Mouse (Mus musculus) MEL (cell line): Measurements from ENCODE around the gene Evpl. TPM values are rescaled to one million over a fixed set of nuclear protein-coding genes. Genes with fewer than 3 reads are reported as not detected.

Experiments used
- DNase-seq: peaks from one replicate; pipeline ENCODE4 v3.0.0; 2011; ENCODE audit warnings: low read depth, low spot score
- H3K27ac ChIP-seq: 2 replicates; pipeline ENCODE4 v1.5.1; 2012; ENCODE audit warnings: low read depth, mild to moderate bottlenecking, control low read depth, low read length, moderate library complexity; ENCODE audit not compliant: control insufficient read depth
- H3K27me3 ChIP-seq, 2 experiments: fragments of 150-350 bp in 1 of 2; sonication (generic) in 1 of 2; 2 replicates each; pipeline ENCODE4 v1.6.1; 2012; ENCODE audit warnings: low read length in 2 of 2, mild to moderate bottlenecking in 2 of 2, improper control_type of control experiment in 1 of 2, moderate library complexity in 1 of 2; ENCODE audit not compliant: insufficient read depth in 2 of 2, control insufficient read depth in 1 of 2
- H3K36me3 ChIP-seq, 2 experiments: 2 replicates each; pipeline ENCODE4 v1.6.1; 2012 to 2014; ENCODE audit warnings: low read length in 2 of 2, improper control_type of control experiment in 1 of 2, inconsistent platforms in 1 of 2, mild to moderate bottlenecking in 1 of 2; ENCODE audit not compliant: insufficient read depth in 2 of 2, control insufficient read depth in 1 of 2
- H3K4me1 ChIP-seq, 2 experiments: fragments of 150-350 bp in 1 of 2; sonication (generic) in 1 of 2; 2 replicates each; pipeline ENCODE4 v1.6.1; 2012; ENCODE audit warnings: low read length in 2 of 2, improper control_type of control experiment in 1 of 2, mild to moderate bottlenecking in 1 of 2; ENCODE audit not compliant: insufficient read depth in 2 of 2, control insufficient read depth in 1 of 2
- H3K4me3 ChIP-seq, 2 experiments: fragments of 150-350 bp in 1 of 2; sonication (generic) in 1 of 2; 2 replicates each; pipeline ENCODE4 v1.5.1; 2012; ENCODE audit warnings: low read depth in 2 of 2, low read length in 2 of 2, mild to moderate bottlenecking in 2 of 2, moderate library complexity in 2 of 2, control low read depth in 1 of 2, improper control_type of control experiment in 1 of 2; ENCODE audit not compliant: control insufficient read depth in 1 of 2, insufficient read depth in 1 of 2
- H3K79me2 ChIP-seq: 2 replicates; pipeline ENCODE4 v1.6.1; 2012; ENCODE audit warnings: mild to moderate bottlenecking, low read length, moderate library complexity; ENCODE audit not compliant: control insufficient read depth, poor library complexity, insufficient read depth
- H3K9ac ChIP-seq: 2 replicates; pipeline ENCODE4 v1.6.1; 2012; ENCODE audit warnings: low read depth, mild to moderate bottlenecking, control low read depth, low read length, moderate library complexity; ENCODE audit not compliant: control insufficient read depth, poor library complexity, severe bottlenecking
- H3K9me3 ChIP-seq: fragments of 150-350 bp; sonication (generic); replicated peaks from 2 replicates; pipeline ENCODE4 v1.6.1; 2012; ENCODE audit warnings: mild to moderate bottlenecking, low read length, improper control_type of control experiment, moderate library complexity; ENCODE audit not compliant: insufficient read depth
- BHLHE40 ChIP-seq: IDR thresholded peaks from 2 replicates; pipeline ENCODE4 v1.6.1; 2012; ENCODE audit warnings: low read depth, mild to moderate bottlenecking, inconsistent platforms, low read length, improper control_type of control experiment, borderline replicate concordance
- CTCF ChIP-seq, 3 experiments: IDR thresholded peaks in 2 of 3; conservative IDR thresholded peaks in 1 of 3; 2 replicates each; pipeline ENCODE4 v1.5.1; 2011 to 2012; ENCODE audit warnings: low read length in 3 of 3, low read depth in 2 of 3, mild to moderate bottlenecking in 2 of 3, improper control_type of control experiment in 1 of 3, inconsistent platforms in 1 of 3, mixed read lengths in 1 of 3, moderate library complexity in 1 of 3; ENCODE audit not compliant: control insufficient read depth in 1 of 3, insufficient read depth in 1 of 3, poor library complexity in 1 of 3, severe bottlenecking in 1 of 3
- E2F4 ChIP-seq: IDR thresholded peaks from 2 replicates; pipeline ENCODE4 v1.6.1; 2011; ENCODE audit warnings: low read depth, low read length, improper control_type of control experiment, borderline replicate concordance
- GATA1 ChIP-seq: IDR thresholded peaks from 2 replicates; pipeline ENCODE4 v1.6.1; 2011; ENCODE audit warnings: low read depth, low read length, improper control_type of control experiment
- MAFK ChIP-seq: IDR thresholded peaks from 2 replicates; pipeline ENCODE4 v1.6.1; 2011; ENCODE audit warnings: low read depth, mild to moderate bottlenecking, low read length, improper control_type of control experiment, borderline replicate concordance
- MAZ ChIP-seq: IDR thresholded peaks from 2 replicates; pipeline ENCODE4 v1.6.1; 2012; ENCODE audit warnings: low read depth, mild to moderate bottlenecking, inconsistent platforms, low read length, improper control_type of control experiment
- MXI1 ChIP-seq: IDR thresholded peaks from 2 replicates; pipeline ENCODE4 v1.6.1; 2011; ENCODE audit warnings: mild to moderate bottlenecking, low read depth, low read length, improper control_type of control experiment
- MYB ChIP-seq: IDR thresholded peaks from 2 replicates; pipeline ENCODE4 v1.6.1; 2011; ENCODE audit warnings: mild to moderate bottlenecking, low read depth, low read length, improper control_type of control experiment
- NELFE ChIP-seq: IDR thresholded peaks from 2 replicates; pipeline ENCODE4 v1.6.1; 2011; ENCODE audit warnings: low read depth, low read length, improper control_type of control experiment
- NRF1 ChIP-seq: IDR thresholded peaks from 2 replicates; pipeline ENCODE4 v1.6.1; 2014; ENCODE audit warnings: low read depth, mild to moderate bottlenecking, inconsistent platforms, low read length, improper control_type of control experiment, moderate library complexity; ENCODE audit not compliant: poor library complexity, insufficient read depth, severe bottlenecking
- RAD21 ChIP-seq: IDR thresholded peaks from 2 replicates; pipeline ENCODE4 v1.6.1; 2011; ENCODE audit warnings: mild to moderate bottlenecking, low read depth, low read length, improper control_type of control experiment
- RCOR1 ChIP-seq: IDR thresholded peaks from 2 replicates; pipeline ENCODE4 v1.6.1; 2012; ENCODE audit warnings: low read depth, mild to moderate bottlenecking, inconsistent platforms, low read length, improper control_type of control experiment
- SIN3A ChIP-seq: IDR thresholded peaks from 2 replicates; pipeline ENCODE4 v1.6.1; 2012; ENCODE audit warnings: low read length, improper control_type of control experiment, inconsistent platforms
- SMC3 ChIP-seq: IDR thresholded peaks from 2 replicates; pipeline ENCODE4 v1.6.1; 2011; ENCODE audit warnings: low read depth, low read length, improper control_type of control experiment
- TBP ChIP-seq: IDR thresholded peaks from 2 replicates; pipeline ENCODE4 v1.8.0; 2011; ENCODE audit warnings: low read depth, low read length, improper control_type of control experiment
- ZC3H11A ChIP-seq: IDR thresholded peaks from 2 replicates; pipeline ENCODE4 v1.6.1; 2012; ENCODE audit warnings: low read depth, mild to moderate bottlenecking, inconsistent platforms, low read length, improper control_type of control experiment
- ZMIZ1 ChIP-seq: IDR thresholded peaks from 2 replicates; pipeline ENCODE4 v1.6.1; 2012; ENCODE audit warnings: low read depth, mild to moderate bottlenecking, inconsistent platforms, low read length, improper control_type of control experiment, moderate library complexity
- polyA plus RNA-seq, 2 experiments: library from polyadenylated mRNA; stranded (reverse) in 1 of 2; unstranded in 1 of 2; fragments of >175 nt in 1 of 2; fragments of >200 nt in 1 of 2; gene quantifications; 2 replicates each; pipeline versions ENCODE4 v1.2.1 to v1.2.4; 2012; ENCODE audit warnings: low replicate concordance in 2 of 2, low read depth in 1 of 2; ENCODE audit not compliant: insufficient read length in 2 of 2, insufficient read depth in 1 of 2, missing spikeins in 1 of 2
- total RNA-seq: library from RNA; depleted of rRNA; stranded (reverse); fragments of 300-350 nt; gene quantifications from 2 replicates; pipeline ENCODE4 v1.2.3, GENCODE M21; 2012

The Evpl gene
- total and polyA plus RNA-seq, 3 experiments, result 0.39 to 0.78 TPM; not detected in 1

GRCm38 (mm10) chr11:116216549-116216948 is 21.3 kb downstream of the Evpl start:
- no peak for DNase-seq
- Histone ChIP-seq H3K9me3 (no peaks in the 10 kb centered on the region), H3K27me3 (no peaks in the 10 kb centered on the region), H3K4me1 (peaks cover 0 to 13% of the 10 kb centered on the region in 2 experiments; a peak in 1 of 4 replicates), H3K36me3 (no peaks in the 10 kb centered on the region), H3K9ac (no peak overlapping the region)
- no peak for TF ChIP-seq MAZ
- no peak for TF ChIP-seq TBP
- no peak for TF ChIP-seq E2F4
- TF ChIP-seq ZMIZ1, result no peak
- no peak for TF ChIP-seq NRF1
- TF ChIP-seq MXI1, result no peak
- no peak for TF ChIP-seq BHLHE40
- TF ChIP-seq, all 39 proteins: peak for 0
- Histone ChIP-seq H3K27ac (no peak overlapping the region), H3K4me3 (no peak overlapping the region), H3K79me2 (no peaks in the 10 kb centered on the region)

- no peaks in the 10 kb centered on the region for H3K36me3 ChIP-seq
- DNase-seq, result no peak
- H3K9ac ChIP-seq, result no peak overlapping the region
- no peak overlapping the region for H3K27ac ChIP-seq
- no peaks in the 10 kb centered on the region for H3K79me2 ChIP-seq
- no peak for TF ChIP-seq MAFK
- TF ChIP-seq BHLHE40, result no peak
- no peak for TF ChIP-seq E2F4
- TF ChIP-seq NELFE, result no peak
- TF ChIP-seq GATA1, result no peak
- TF ChIP-seq SIN3A, result no peak
- TF ChIP-seq MYB, result no peak
- H3K4me3 ChIP-seq, result no peak overlapping the region
- H3K9me3 ChIP-seq, result no peaks in the 10 kb centered on the region
- peaks cover 0 to 13% of the 10 kb centered on the region in 2 experiments; a peak in 1 of 4 replicates for H3K4me1 ChIP-seq
- H3K27me3 ChIP-seq, result no peaks in the 10 kb centered on the region
Observed at GRCm38 (mm10) chr11:116215991-116216390, 21.9 kb downstream of the Evpl start.

- H3K4me1 ChIP-seq, result peaks cover 0 to 13% of the 10 kb centered on the region in 2 experiments; a peak in 1 of 4 replicates
- H3K9me3 ChIP-seq, result no peaks in the 10 kb centered on the region
- DNase-seq, result peak; percentile 69
- H3K36me3 ChIP-seq, result no peaks in the 10 kb centered on the region
- H3K79me2 ChIP-seq, result no peaks in the 10 kb centered on the region
- H3K27me3 ChIP-seq, result no peaks in the 10 kb centered on the region
- TF ChIP-seq CTCF (IDR thresholded peaks at IDR 0.05 in 2 of 3, conservative IDR thresholded peaks at IDR 0.05 in 1 of 3; ENCODE audit: control insufficient read depth in 1 of 3, insufficient read depth in 1 of 3, low read depth in 2 of 3, low read length in 3 of 3, poor library complexity in 1 of 3, severe bottlenecking in 1 of 3), result peak; percentile 56 to 87 (median 78)
- TF ChIP-seq SMC3, result peak; percentile 69
- TF ChIP-seq ZC3H11A, result peak; percentile 24; the same call in 1 of the 2 replicates
- TF ChIP-seq RCOR1, result no peak
- peak; percentile 35 for TF ChIP-seq RAD21
- TF ChIP-seq, all 39 proteins: peak for 4
- no peak overlapping the region for H3K27ac ChIP-seq
- H3K4me3 ChIP-seq, result no peak overlapping the region
- no peak overlapping the region for H3K9ac ChIP-seq
Observed at GRCm38 (mm10) chr11:116215181-116215580, 22.7 kb downstream of the Evpl start.
